Mouse (Mus musculus) gastrocnemius, postnatal 25 days (tissue): Measurements from ENCODE around the gene Med27. TPM values are rescaled to one million over a fixed set of nuclear protein-coding genes. Genes with fewer than 3 reads are reported as not detected.

Experiments
- DNase-seq: peaks from one replicate; pipeline ENCODE4 v3.0.0; 2022
- total RNA-seq, 2 experiments: library from RNA; stranded (reverse); gene quantifications; 1 replicate in 1 of 2; 2 replicates in 1 of 2; pipeline ENCODE4 v1.2.3; 2021

The Med27 gene
- total RNA-seq, 2 experiments from 2014 or later: 12.0 to 12.1 TPM

GRCm38 (mm10) chr2:29437111-29437510 lies 90.5 kb downstream of the Med27 start:
- no peak for DNase-seq

GRCm38 (mm10) chr2:29437861-29438529 lies 91.4 kb downstream of the Med27 start:
- no peak for DNase-seq

GRCm38 (mm10) chr2:29438530-29438862 lies 91.9 kb downstream of the Med27 start:
- no peak for DNase-seq

- DNase-seq: no peak
These were observed 92.4 kb downstream of the Med27 start for GRCm38 (mm10) chr2:29438986-29439385.

- DNase-seq: no peak
These were observed 92.8 kb downstream of the Med27 start for GRCm38 (mm10) chr2:29439396-29439795.

GRCm38 (mm10) chr2:29439857-29440502 lies 93.4 kb downstream of the Med27 start:
- no peak for DNase-seq

GRCm38 (mm10) chr2:29442275-29442674 lies 95.7 kb downstream of the Med27 start:
- DNase-seq: no peak

GRCm38 (mm10) chr2:29443626-29444217 lies 97.1 kb downstream of the Med27 start:
- no peak for DNase-seq

GRCm38 (mm10) chr2:29448476-29449002 lies 101.9 kb downstream of the Med27 start:
- DNase-seq: no peak

GRCm38 (mm10) chr2:29451368-29451999 lies 104.9 kb downstream of the Med27 start:
- DNase-seq: no peak

GRCm38 (mm10) chr2:29453376-29453775 lies 106.8 kb downstream of the Med27 start:
- no peak for DNase-seq

GRCm38 (mm10) chr2:29456631-29457320 lies 110.2 kb downstream of the Med27 start:
- no peak for DNase-seq

- DNase-seq: no peak
These were observed 111.1 kb downstream of the Med27 start for GRCm38 (mm10) chr2:29457677-29458076.

- DNase-seq: no peak
These were observed 111.8 kb downstream of the Med27 start for GRCm38 (mm10) chr2:29458346-29458950.

- DNase-seq: no peak
These were observed 113.0 kb downstream of the Med27 start for GRCm38 (mm10) chr2:29459648-29460047.

GRCm38 (mm10) chr2:29461841-29462240 lies 115.2 kb downstream of the Med27 start:
- no peak for DNase-seq

- no peak for DNase-seq
These were observed 116.5 kb downstream of the Med27 start for GRCm38 (mm10) chr2:29463039-29463585.

- DNase-seq: no peak
These were observed 118.4 kb downstream of the Med27 start for GRCm38 (mm10) chr2:29464851-29465648.

- DNase-seq: no peak
These were observed 119.1 kb downstream of the Med27 start for GRCm38 (mm10) chr2:29465649-29466137.

- no peak for DNase-seq
These were observed 119.8 kb downstream of the Med27 start for GRCm38 (mm10) chr2:29466396-29466795.
